Mouse (Mus musculus) adrenal gland, adult (tissue): ENCODE measurements around the gene Ifit3b.
A peak's percentile ranks its signal among the peaks of the same experiment; 100 is the strongest.
"Not testable (repeated sequence)": the region's sequence is repeated elsewhere in the genome, so short reads cannot be mapped to it uniquely, and the experiment has no call there.

Source experiments
- DNase-seq, 2 experiments: peaks; one replicate each; pipeline ENCODE4 v3.0.0; 2022 to 2023; ENCODE audit warnings: low spot score in 1 of 2; ENCODE audit not compliant: inconsistent age in 2 of 2

Ifit3b gene

DNA sequence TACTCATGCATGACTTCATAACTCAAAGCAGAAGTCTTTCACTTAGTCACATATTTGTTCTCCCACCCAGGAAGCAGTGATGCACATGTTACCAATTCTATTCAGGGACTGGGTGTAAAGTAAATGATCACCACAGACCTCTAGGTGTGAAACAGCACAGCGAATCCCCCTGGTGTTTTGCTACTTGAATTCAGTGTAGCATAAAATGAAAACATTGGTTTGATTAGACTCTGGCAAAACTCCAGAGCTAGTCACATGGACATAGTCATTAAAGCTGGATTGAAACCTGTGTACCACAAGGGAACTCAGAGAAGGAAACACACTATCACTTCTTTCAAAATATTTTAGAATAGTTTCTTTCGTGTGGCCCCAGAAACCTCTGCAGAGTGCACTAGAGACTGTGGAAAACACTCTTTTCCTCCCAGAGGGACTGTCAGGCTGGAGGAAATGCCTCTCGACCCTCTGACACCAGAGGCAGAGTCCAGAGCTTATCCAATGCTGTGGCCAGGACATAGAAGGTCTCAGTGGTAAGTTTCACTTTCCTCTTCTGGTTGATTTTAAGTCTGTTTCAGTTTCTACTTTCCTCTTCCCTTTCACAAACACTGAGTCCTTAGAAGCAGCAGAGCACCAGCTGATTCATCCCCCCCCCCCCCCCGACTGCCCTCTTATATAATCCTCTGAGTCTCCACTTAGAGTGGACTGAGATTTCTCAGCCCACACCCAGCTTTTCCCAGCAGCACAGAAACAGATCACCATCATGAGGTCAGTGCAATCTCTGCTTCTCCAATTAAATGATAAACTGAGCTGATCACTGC is at the start of gene Ifit3b:
Gene Ifit3b, plus strand, starts transcription at position 734 of the 815 bp plus-strand sequence.
- DNase-seq, result peak; percentile 70 to 90

DNA sequence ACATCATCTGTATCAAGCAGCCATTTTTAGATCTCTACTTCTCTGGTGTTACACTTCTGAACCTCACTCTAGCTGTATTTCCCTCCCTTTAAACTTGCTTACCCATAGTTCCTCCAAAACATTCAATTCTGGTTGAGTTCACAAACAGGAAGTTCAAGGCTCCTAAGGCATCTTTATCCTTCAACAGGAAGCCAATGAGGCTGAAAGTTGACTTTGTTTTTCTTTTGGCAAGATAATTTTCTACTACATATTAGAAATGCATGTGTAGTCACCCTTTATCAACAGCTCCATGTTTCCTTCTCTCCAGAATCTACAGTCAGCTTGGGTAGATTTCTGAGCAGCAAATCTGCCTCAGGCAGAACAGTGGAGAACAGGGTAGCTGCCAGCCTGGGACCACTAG is 45.2 kb upstream of the Ifit3b start:
- no peak for DNase-seq

DNA sequence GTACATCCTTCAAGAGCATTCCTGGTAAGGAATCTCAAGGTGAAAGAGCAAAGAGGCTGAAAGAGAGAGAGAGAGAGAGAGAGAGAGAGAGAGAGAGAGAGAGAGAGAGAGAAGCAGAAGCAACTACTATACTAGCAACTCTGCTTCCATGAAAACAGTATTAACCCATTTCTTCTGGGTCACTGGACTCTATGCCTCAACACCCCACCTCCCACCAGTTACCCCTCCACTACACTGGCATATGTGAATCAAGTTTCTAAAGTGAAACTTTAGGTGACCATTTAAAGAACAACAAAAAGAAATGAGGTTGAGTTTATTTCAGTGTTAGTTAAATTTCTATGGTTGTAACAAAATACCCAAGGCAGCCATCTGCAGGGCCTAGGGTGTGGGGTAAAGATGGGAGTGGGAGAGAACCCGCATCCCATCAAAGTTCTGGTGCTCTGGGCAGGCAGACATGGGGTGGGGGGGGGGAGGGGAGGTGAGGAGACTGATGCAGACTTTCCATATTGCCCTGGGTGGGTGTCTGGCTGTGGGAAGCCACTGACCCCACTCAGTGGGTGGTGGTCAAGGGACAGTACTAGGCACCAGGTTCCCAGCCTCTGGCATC is 41.5 kb upstream of the Ifit3b start:
- no peak for DNase-seq

DNA sequence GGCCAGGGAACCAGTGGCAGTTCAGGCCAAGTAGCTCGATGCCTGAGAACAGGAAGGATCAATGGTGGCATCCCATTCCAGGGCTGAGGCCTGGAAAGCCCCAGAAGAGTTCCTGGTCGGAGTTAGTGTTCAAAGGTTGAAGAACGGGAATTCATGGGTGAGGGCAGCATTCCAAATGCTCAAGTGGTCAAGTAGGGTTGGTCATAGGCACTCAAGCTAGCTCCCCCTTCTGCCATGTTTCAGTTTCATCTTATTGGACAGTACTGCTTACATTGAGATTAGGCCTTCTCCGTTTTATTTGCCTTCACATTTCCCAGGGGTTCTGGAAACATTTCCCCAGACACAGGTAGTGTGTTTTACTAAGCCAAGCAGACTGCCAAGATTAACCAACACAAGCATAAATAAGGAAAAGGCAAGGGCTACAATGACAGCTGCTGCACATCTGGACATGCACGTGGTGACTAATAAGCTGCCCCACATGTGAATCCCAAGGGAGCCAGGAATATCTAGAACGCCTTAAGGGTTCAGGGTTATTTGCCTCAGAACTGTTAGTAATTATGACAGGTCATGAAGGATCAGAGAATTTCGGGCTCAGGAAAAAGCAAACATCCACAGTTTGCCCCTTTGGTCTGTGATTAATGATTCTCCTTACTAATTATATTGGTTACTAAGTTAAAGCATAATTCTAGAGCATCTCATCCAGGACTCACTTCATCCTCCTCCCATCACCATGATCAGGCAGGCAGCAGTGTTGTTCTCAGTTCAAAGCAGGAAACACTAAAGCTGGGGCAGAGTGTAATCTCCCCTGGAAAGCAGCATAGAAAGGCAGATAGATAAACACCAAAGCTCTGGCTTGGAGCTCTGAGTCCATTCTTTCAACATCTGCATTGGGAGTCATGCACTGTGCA is 38.5 kb upstream of the Ifit3b start:
- no peak for DNase-seq

DNA sequence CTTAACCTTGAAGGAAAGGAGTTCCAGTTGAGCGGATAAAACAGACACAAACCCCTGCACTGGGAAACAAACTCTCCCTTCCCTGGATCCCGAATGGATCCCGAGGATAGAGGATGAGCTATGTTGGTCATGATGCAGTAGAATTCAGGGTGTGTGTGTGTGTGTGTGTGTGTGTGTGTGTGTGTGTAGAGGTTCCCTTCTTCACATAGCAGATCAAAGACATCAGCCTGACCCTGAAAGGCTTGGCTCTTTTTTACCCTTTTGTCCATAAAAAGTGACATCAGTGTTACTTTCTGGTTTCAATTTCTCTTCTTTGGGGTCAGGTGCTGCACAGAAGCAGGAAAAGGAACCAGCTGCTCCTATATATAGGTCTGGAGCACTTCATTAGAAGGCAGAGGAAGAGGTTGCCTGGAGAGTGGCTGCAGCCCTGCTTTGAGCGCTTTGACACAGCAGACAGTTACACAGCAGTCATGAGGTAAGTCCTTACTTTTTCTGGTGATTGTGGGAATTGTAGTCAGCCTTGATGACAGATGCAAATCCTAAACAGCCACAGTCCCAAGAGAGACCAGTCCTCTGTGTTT is 37.8 kb upstream of the Ifit3b start:
- DNase-seq, result peak in 1 of 2 experiments; percentile 65

DNA sequence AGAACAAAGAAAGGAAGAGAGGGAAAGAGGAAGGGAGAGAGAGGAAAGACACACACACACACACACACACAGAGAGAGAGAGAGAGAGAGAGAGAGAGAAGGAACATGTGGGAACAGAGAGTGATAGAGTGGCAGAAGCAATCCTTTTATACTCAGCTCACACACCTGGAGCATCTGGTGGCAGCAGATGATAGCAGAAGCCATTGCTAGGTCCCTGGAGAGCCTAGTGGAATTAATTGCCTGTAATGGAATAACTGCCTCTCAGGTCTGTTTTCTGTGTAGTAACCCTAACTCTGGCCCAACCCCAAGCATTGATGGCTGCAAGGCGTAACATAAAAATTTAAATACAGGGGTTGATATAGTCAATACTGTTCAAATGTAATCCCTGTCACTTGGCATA is 36.7 kb upstream of the Ifit3b start:
- DNase-seq, result no peak

DNA sequence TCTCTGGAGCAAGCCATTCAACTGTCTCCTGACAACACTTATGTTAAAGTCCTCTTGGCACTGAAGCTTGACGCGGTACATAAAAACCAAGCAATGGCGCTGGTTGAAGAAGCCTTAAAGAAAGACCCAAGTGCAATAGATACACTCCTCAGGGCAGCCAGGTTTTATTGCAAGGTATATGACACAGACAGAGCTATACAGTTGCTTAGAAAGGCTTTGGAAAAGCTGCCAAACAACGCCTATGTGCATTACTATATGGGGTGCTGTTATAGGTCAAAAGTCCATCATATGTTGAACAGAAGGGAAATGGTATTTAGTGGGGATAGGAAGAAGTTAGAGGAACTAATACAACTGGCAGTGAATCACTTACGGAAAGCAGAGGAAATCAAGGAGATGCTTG is 34.1 kb upstream of the Ifit3b start:
- no peak for DNase-seq

DNA sequence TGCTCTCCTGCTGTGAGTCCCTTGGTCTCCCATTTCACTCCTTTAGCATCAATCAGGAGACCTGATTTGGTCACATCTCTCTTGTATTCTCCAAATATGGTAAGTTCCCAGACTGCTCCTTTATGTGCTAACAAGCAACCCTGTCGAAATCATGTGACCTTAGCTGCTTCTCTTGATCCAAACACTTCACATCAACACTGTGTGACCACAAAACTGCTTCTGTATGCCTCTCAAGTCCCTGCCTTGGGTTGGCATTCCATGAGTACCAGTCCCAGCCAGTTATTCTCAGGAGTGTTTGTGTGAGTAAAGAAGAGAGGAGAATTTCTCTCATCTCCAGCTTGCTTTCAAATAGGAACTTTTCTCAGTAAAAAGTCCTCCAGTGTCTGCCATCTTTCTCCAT is 30.6 kb upstream of the Ifit3b start:
- no peak for DNase-seq

DNA sequence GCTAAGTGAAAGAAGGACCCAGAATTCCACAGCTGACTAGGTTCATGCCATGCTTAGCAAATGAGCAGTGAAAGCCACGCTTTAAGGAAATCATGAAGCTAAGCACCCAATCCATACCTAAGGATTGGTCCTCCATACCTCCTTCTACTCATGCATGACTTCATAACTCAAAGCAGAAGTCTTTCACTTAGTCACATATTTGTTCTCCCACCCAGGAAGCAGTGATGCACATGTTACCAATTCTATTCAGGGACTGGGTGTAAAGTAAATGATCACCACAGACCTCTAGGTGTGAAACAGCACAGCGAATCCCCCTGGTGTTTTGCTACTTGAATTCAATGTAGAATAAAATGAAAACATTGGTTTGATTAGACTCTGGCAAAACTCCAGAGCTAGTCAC is 25.1 kb upstream of the Ifit3b start:
- DNase-seq, result peak in 1 of 2 experiments; percentile 35

DNA sequence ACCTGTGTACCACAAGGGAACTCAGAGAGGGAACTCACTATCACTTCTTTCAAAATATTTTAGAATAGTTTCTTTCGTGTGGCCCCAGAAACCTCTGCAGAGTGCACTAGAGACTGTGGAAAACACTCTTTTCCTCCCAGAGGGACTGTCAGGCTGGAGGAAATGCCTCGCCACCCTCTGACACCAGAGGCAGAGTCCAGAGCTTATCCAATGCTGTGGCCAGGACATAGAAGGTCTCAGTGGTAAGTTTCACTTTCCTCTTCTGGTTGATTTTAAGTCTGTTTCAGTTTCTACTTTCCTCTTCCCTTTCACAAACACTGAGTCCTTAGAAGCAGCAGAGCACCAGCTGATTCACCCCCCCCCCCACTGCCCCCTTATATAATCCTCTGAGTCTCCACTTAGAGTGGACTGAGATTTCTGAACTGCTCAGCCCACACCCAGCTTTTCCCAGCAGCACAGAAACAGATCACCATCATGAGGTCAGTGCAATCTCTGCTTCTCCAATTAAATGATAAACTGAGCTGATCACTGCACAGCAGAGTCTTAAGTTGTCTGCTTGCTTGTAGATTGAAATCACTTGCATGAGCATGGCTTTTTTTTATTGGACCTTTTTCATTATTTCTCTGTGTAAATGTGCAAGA is 24.5 kb upstream of the Ifit3b start, which contains the start of gene Ifit3:
Gene Ifit3, plus strand, starts transcription at position 406 of the 641 bp plus-strand sequence.
- peak; percentile 56 to 76 for DNase-seq

DNA sequence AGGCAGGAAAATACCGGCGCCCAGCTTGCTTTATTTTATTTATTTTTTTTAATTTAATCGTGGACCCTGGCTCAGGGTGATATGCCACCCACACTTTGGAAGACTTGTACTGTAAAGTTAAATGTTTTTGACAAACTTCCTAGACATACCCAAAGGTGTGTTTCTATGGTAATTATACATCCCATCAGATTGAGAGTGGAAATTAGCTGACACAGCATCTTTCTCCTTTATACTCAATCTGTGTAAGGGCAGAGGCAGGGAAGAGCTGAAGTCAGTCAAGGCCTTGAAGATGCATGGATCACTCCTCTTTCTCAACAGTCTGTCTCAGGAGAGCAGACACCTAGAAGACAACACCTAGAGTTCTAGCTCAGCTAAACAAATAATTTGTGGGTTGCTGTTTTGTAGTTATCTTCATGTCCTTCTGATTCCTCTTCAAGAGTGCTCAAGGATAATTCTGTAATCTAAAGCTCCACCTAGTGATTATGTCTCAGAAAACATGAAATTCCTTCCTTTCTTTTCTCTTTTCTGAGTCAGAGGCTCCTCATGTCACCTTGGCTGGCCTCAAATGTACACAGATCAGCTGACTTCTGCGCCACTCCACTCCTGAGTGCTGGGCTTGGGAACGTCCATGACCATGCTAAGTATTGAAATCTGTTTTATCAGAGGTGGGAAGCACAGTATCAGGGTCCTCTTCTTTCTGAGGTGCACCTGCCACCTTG is 21.9 kb upstream of the Ifit3b start:
- DNase-seq, result peak in 1 of 2 experiments; percentile 63

DNA sequence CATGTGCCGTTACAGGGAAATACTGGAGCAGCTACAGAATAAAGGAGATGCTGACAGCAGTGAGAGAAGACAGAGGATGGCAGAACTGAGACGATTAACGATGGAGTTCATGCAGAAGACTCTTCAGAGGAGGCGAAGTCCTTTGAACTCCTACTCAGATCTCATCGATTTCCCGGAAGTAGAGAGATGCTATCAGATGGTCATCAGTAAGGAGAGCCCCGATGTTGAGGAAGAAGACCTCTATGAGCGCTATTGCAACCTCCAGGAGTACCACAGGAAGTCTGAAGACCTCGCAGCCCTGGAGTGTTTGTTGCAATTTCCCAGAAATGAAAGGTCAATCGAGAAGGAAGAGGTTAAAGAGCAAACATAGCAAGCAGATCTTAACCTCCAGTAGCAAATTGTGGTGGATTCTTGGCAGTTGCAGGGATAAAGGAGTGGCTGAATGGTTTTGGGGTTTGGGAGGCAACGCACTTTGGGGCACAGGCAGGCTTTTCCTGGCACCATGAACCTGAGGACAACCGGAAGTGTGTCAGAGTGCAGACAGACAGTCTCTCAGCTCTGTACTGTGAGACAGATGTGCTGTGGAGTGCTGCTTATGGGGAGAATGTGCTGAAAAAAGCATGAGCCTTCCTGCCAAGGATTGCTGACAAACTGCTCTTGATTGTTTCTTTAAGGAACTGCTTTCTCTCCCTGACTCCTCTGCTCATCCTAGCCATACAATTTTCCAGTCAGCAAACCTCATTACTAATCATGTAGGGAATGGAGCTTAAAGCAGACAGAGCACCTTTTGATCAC is 19.7 kb upstream of the Ifit3b start:
- peak in 1 of 2 experiments; percentile 51 for DNase-seq

DNA sequence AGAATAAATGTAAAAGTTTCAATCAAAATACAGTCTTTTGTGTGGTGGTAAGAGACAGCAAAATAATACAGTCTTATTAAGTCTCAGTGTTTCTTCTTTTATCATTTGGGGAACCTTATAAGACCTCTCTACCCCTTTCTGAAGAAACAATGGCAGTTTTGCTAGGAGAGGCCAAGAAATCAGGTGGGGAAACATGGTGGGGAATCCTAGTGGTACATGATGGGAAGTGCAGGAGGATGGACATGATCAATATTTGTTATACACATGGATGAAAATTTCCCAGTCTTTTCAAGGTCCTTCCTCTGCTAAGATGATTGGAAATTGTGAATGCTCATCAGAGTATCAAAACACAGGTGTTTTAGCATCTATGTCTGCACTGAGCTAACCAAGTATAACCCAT is 18.8 kb upstream of the Ifit3b start:
- no peak for DNase-seq

DNA sequence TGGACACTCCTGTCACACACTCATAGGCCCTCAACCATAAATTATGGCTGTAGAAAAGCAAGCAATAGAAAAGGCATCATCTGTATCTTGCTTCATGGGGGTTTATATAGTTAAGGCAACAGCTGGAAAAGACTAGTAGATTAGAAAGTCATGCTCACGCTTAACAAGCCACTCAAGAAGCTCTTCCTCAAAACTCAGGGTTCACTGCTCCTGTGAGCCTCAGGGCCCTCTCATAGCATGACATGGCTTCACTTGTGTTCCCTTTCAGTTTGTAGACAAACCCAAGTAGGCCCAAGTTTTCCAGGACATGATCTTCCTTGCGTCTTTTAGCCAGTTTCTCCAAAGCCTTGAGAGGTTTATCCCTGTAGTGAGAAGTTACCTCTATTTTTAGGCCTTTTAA is 14.3 kb upstream of the Ifit3b start:
- peak in 1 of 2 experiments; percentile 21 for DNase-seq

DNA sequence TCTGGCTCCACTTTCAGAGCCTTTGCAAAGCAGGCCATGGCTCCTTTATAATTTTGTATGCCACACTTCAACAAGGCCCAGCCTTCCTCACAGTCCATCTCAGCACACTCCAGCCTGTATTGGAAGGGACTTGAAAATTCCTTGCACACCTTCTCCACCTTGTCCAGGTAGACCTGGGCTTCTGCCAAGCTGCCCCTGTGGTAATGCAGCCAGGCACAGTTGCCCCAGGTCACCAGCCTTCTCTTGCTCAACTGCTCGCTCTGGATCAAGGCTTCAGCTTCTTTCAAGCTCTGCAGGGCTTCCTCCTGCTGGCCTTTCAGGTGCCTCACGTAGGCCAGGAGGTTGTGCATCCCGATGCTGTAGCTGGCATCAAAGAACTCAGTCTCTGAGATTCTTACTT is 13.2 kb upstream of the Ifit3b start:
- DNase-seq, result not testable (repeated sequence)

DNA sequence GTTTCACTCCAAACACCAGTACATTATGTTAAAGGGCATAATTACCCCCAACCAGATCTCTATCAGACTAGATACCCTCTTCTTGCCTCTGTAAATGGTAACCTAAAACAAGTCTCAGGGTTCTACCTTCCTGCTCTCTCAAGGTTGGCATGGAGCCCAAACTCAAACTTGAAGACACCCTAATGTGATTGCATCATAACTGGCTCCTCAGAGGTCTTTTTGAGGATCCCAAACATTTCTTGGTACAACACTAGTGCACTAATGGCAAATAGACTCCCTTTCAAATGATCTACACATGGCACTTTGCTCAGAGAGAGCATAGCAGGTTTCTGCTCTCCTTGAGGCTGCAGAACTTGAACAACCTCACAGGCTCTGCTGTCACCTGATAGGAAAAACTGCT is 11.0 kb upstream of the Ifit3b start:
- DNase-seq, result no peak

DNA sequence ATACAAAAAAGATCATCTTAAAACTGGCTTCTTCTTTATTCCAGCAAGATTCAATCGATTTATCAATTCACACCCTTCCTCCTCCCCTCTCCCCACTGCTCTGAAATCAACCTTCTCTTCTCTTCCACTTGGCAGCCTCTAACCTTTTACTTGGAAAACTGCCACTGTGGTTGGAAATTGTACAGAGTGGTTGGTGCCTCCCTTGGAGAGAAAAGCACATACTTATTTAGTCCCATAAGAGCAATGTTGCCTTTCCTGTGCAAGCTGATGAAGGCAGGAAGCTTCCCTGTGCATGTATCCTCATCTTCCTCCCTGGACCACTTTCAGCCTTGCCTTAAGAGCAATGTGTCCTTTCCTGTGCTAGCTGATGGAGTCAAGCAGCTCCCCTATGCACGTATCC is 9.4 kb upstream of the Ifit3b start:
- DNase-seq, result peak; percentile 38 to 91

DNA sequence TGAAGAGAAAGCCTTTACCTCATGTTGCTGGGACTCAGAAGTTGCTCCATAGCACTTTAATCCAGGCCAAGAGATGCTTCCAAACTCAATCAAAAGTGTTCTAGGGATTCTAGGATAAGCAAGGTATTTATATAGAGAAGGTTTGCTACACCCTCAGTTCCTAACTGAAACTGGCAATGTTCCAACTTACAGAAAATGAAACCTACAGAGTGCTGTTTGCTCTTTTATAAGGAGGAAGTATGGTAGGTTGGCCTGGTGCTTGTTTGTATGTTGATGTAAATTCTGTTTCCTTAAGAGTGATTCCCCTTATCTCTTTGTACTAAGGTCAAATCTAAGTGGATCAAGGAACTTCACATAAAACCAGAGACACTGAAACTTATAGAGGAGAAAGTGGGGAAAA is 8.5 kb upstream of the Ifit3b start:
- DNase-seq, result peak in 1 of 2 experiments; percentile 45

DNA sequence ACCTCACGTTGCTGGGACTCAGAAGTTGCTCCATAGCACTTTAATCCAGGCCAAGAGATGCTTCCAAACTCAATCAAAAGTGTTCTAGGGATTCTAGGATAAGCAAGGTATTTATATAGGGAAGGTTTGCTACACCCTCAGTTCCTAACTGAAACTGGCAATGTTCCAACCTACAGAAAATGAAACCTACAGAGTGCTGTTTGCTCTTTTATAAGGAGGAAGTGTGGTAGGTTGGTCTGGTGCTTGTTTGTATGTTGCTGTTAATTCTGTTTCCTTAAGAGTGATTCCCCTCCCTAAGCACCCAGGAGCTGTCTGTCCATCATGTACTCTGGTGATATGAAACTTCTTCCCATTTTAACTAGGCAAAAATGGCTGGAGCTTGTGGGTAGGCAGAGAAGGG is 5.9 kb upstream of the Ifit3b start, which contains the start of gene Ifit1bl1:
Gene Ifit1bl1, minus strand, starts transcription at position 69 of the 400 bp plus-strand sequence.
- peak in 1 of 2 experiments; percentile 38 for DNase-seq
